Mouse (Mus musculus): ENCODE results near the gene Btbd9. TPM values are rescaled to one million over a fixed set of nuclear protein-coding genes. Genes with fewer than 3 reads are reported as not detected.

Btbd9 gene
- polyA plus RNA-seq, 1 experiment from 2014 or later = 63.1 TPM

GRCm38 (mm10) chr17:30378221-30379010 lies 197.9 kb downstream of the Btbd9 start:
- ATAC-seq (ENCODE audit: insufficient number of reproducible peaks, insufficient read depth, low FRiP score, low read depth) = no peak
- no peaks in the 10 kb centered on the region for H3K36me3 ChIP-seq (ENCODE audit: control insufficient read depth, insufficient read depth, low read length)
- H3K4me1 ChIP-seq (ENCODE audit: control insufficient read depth, insufficient read depth, low read length) = 0 out of 2 replicates have a peak, but pooled peaks cover 2% of the 10 kb centered on the region
- H3K4me2 ChIP-seq (replicated peaks; ENCODE audit: low read depth, low read length) = no peak overlapping the region
- no peaks in the 10 kb centered on the region for H3K27me3 ChIP-seq (ENCODE audit: control insufficient read depth, insufficient read depth, low read length)
- H3K27ac ChIP-seq (ENCODE audit: low read length) = no peak overlapping the region
- H3K9me3 ChIP-seq (ENCODE audit: control insufficient read depth, low read depth, low read length) = no peaks in the 10 kb centered on the region
- H3K4me3 ChIP-seq (ENCODE audit: low read depth, low read length) = no peak overlapping the region
- WGBS = 36% methylated on average over 5 of the region's 5 CpGs
- no peak overlapping the region for H3K9ac ChIP-seq (replicated peaks; ENCODE audit: low read depth, low read length)

- no peaks in the 10 kb centered on the region for H3K36me3 ChIP-seq (ENCODE audit: control insufficient read depth, insufficient read depth, low read length)
- H3K4me2 ChIP-seq (replicated peaks; ENCODE audit: low read depth, low read length) = no peak overlapping the region
- H3K27ac ChIP-seq (ENCODE audit: low read length) = no peak overlapping the region
- no peaks in the 10 kb centered on the region for H3K27me3 ChIP-seq (ENCODE audit: control insufficient read depth, insufficient read depth, low read length)
- H3K9ac ChIP-seq (replicated peaks; ENCODE audit: low read depth, low read length) = no peak overlapping the region
- no peak overlapping the region for H3K4me3 ChIP-seq (ENCODE audit: low read depth, low read length)
- H3K4me1 ChIP-seq (ENCODE audit: control insufficient read depth, insufficient read depth, low read length) = 0 out of 2 replicates have a peak, but pooled peaks cover 2% of the 10 kb centered on the region
- ATAC-seq (ENCODE audit: insufficient number of reproducible peaks, insufficient read depth, low FRiP score, low read depth) = no peak
- H3K9me3 ChIP-seq (ENCODE audit: control insufficient read depth, low read depth, low read length) = no peaks in the 10 kb centered on the region
- 29% methylated on average over 1 of the region's 1 CpGs for WGBS
Measured at GRCm38 (mm10) chr17:30377754-30378153, 198.5 kb downstream of the Btbd9 start.

- H3K9ac ChIP-seq (replicated peaks; ENCODE audit: low read depth, low read length) = no peak overlapping the region
- ATAC-seq (ENCODE audit: insufficient number of reproducible peaks, insufficient read depth, low FRiP score, low read depth) = no peak
Measured at GRCm38 (mm10) chr17:30375107-30375506, 201.2 kb downstream of the Btbd9 start.

GRCm38 (mm10) chr17:30368559-30368958 lies 207.7 kb downstream of the Btbd9 start:
- H3K9ac ChIP-seq (replicated peaks; ENCODE audit: low read depth, low read length) = no peak overlapping the region
- H3K36me3 ChIP-seq (ENCODE audit: control insufficient read depth, insufficient read depth, low read length) = no peaks in the 10 kb centered on the region
- H3K4me1 ChIP-seq (ENCODE audit: control insufficient read depth, insufficient read depth, low read length) = 0 out of 2 replicates have a peak, but pooled peaks cover 6% of the 10 kb centered on the region
- H3K9me3 ChIP-seq (ENCODE audit: control insufficient read depth, low read depth, low read length) = no peaks in the 10 kb centered on the region
- H3K27ac ChIP-seq (ENCODE audit: low read length) = no peak overlapping the region
- 63% methylated on average over 2 of the region's 2 CpGs for WGBS
- no peak overlapping the region for H3K4me3 ChIP-seq (ENCODE audit: low read depth, low read length)
- no peak for ATAC-seq (ENCODE audit: insufficient number of reproducible peaks, insufficient read depth, low FRiP score, low read depth)
- no peaks in the 10 kb centered on the region for H3K27me3 ChIP-seq (ENCODE audit: control insufficient read depth, insufficient read depth, low read length)
- no peak overlapping the region for H3K4me2 ChIP-seq (replicated peaks; ENCODE audit: low read depth, low read length)

More at GRCm38 (mm10) chr17:30375107-30375506, 201.2 kb downstream of the Btbd9 start:
- no peaks in the 10 kb centered on the region for H3K27me3 ChIP-seq (ENCODE audit: control insufficient read depth, insufficient read depth, low read length)
- no peaks in the 10 kb centered on the region for H3K36me3 ChIP-seq (ENCODE audit: control insufficient read depth, insufficient read depth, low read length)
- H3K4me1 ChIP-seq (ENCODE audit: control insufficient read depth, insufficient read depth, low read length) = 0 out of 2 replicates have a peak, but pooled peaks cover 2% of the 10 kb centered on the region
- H3K4me2 ChIP-seq (replicated peaks; ENCODE audit: low read depth, low read length) = no peak overlapping the region
- H3K9me3 ChIP-seq (ENCODE audit: control insufficient read depth, low read depth, low read length) = no peaks in the 10 kb centered on the region
- H3K27ac ChIP-seq (ENCODE audit: low read length) = no peak overlapping the region
- 82% methylated on average over 1 of the region's 1 CpGs for WGBS
- H3K4me3 ChIP-seq (ENCODE audit: low read depth, low read length) = no peak overlapping the region

- 100% methylated on average over 1 of the region's 1 CpGs for WGBS
- no peak for ATAC-seq (ENCODE audit: insufficient number of reproducible peaks, insufficient read depth, low FRiP score, low read depth)
- Histone ChIP-seq H3K27me3 (ENCODE audit: control insufficient read depth, insufficient read depth, low read length) (no peaks in the 10 kb centered on the region), H3K27ac (ENCODE audit: low read length) (no peak overlapping the region), H3K36me3 (ENCODE audit: control insufficient read depth, insufficient read depth, low read length) (no peaks in the 10 kb centered on the region), H3K4me2 (replicated peaks; ENCODE audit: low read depth, low read length) (no peak overlapping the region), H3K4me3 (ENCODE audit: low read depth, low read length) (no peak overlapping the region), H3K9me3 (ENCODE audit: control insufficient read depth, low read depth, low read length) (no peaks in the 10 kb centered on the region), H3K4me1 (ENCODE audit: control insufficient read depth, insufficient read depth, low read length) (0 out of 2 replicates have a peak, but pooled peaks cover 9% of the 10 kb centered on the region), H3K9ac (replicated peaks; ENCODE audit: low read depth, low read length) (no peak overlapping the region)
Measured at GRCm38 (mm10) chr17:30364701-30365100, 211.6 kb downstream of the Btbd9 start.

GRCm38 (mm10) chr17:30363365-30363764 lies 212.9 kb downstream of the Btbd9 start:
- no peak for ATAC-seq (ENCODE audit: insufficient number of reproducible peaks, insufficient read depth, low FRiP score, low read depth)
- no peak overlapping the region for H3K4me3 ChIP-seq (ENCODE audit: low read depth, low read length)
- no peak overlapping the region for H3K4me2 ChIP-seq (replicated peaks; ENCODE audit: low read depth, low read length)
- no peaks in the 10 kb centered on the region for H3K9me3 ChIP-seq (ENCODE audit: control insufficient read depth, low read depth, low read length)
- 0 out of 2 replicates have a peak, but pooled peaks cover 13% of the 10 kb centered on the region for H3K4me1 ChIP-seq (ENCODE audit: control insufficient read depth, insufficient read depth, low read length)
- no peak overlapping the region for H3K9ac ChIP-seq (replicated peaks; ENCODE audit: low read depth, low read length)
- no peaks in the 10 kb centered on the region for H3K27me3 ChIP-seq (ENCODE audit: control insufficient read depth, insufficient read depth, low read length)
- H3K36me3 ChIP-seq (ENCODE audit: control insufficient read depth, insufficient read depth, low read length) = no peaks in the 10 kb centered on the region
- 37% methylated on average over 5 of the region's 5 CpGs for WGBS
- H3K27ac ChIP-seq (ENCODE audit: low read length) = no peak overlapping the region

GRCm38 (mm10) chr17:30360654-30361053 lies 215.6 kb downstream of the Btbd9 start:
- H3K9ac ChIP-seq (replicated peaks; ENCODE audit: low read depth, low read length) = no peak overlapping the region
- H3K4me1 ChIP-seq (ENCODE audit: control insufficient read depth, insufficient read depth, low read length) = 0 out of 2 replicates have a peak, but pooled peaks cover 7% of the 10 kb centered on the region
- WGBS = 15% methylated on average over 1 of the region's 1 CpGs
- no peaks in the 10 kb centered on the region for H3K36me3 ChIP-seq (ENCODE audit: control insufficient read depth, insufficient read depth, low read length)
- no peak overlapping the region for H3K4me3 ChIP-seq (ENCODE audit: low read depth, low read length)
- H3K27ac ChIP-seq (ENCODE audit: low read length) = no peak overlapping the region
- no peaks in the 10 kb centered on the region for H3K9me3 ChIP-seq (ENCODE audit: control insufficient read depth, low read depth, low read length)
- no peak overlapping the region for H3K4me2 ChIP-seq (replicated peaks; ENCODE audit: low read depth, low read length)
- H3K27me3 ChIP-seq (ENCODE audit: control insufficient read depth, insufficient read depth, low read length) = no peaks in the 10 kb centered on the region
- no peak for ATAC-seq (ENCODE audit: insufficient number of reproducible peaks, insufficient read depth, low FRiP score, low read depth)

- no peak for ATAC-seq (ENCODE audit: insufficient number of reproducible peaks, insufficient read depth, low FRiP score, low read depth)
- WGBS = 64% methylated on average over 5 of the region's 5 CpGs
- no peaks in the 10 kb centered on the region for H3K9me3 ChIP-seq (ENCODE audit: control insufficient read depth, low read depth, low read length)
Measured at GRCm38 (mm10) chr17:30359392-30359791, 216.9 kb downstream of the Btbd9 start.

More at GRCm38 (mm10) chr17:30359392-30359791, 216.9 kb downstream of the Btbd9 start:
- Histone ChIP-seq H3K9ac (replicated peaks; ENCODE audit: low read depth, low read length) (no peak overlapping the region), H3K27ac (ENCODE audit: low read length) (no peak overlapping the region), H3K36me3 (ENCODE audit: control insufficient read depth, insufficient read depth, low read length) (no peaks in the 10 kb centered on the region), H3K27me3 (ENCODE audit: control insufficient read depth, insufficient read depth, low read length) (no peaks in the 10 kb centered on the region), H3K4me3 (ENCODE audit: low read depth, low read length) (no peak overlapping the region), H3K4me1 (ENCODE audit: control insufficient read depth, insufficient read depth, low read length) (0 out of 2 replicates have a peak, but pooled peaks cover 7% of the 10 kb centered on the region), H3K4me2 (replicated peaks; ENCODE audit: low read depth, low read length) (no peak overlapping the region)

Measured in stomach, embryonic 14.5 days (tissue).